Mouse (Mus musculus) liver, embryonic 14.5 days (tissue): ENCODE measurements around the gene Pcbp3. TPM values are rescaled to one million over a fixed set of nuclear protein-coding genes. Genes with fewer than 3 reads are reported as not detected.

Experiments
- ATAC-seq: fragments of 200-750 bp; cut with Nextera tagmentation; 2 replicates; pipeline ENCODE4 v1.8.0; 2017; ENCODE audit warnings: moderate number of reproducible peaks, mild to moderate bottlenecking, moderate library complexity; ENCODE audit not compliant: insufficient read depth
- DNase-seq, 3 experiments: peaks; one replicate each; pipeline ENCODE4 v3.0.0-alpha.2; 2012 to 2013; ENCODE audit warnings: low read depth in 3 of 3, low spot score in 3 of 3
- H3K27ac ChIP-seq: fragments of 300-500 bp; sonication (generic); 2 replicates; pipeline ENCODE4 v1.5.1; 2014; ENCODE audit warnings: moderate library complexity, mild to moderate bottlenecking, control low read depth, inconsistent platforms
- H3K27me3 ChIP-seq: fragments of 300-500 bp; sonication (generic); 2 replicates; pipeline ENCODE4 v1.6.1; 2014; ENCODE audit warnings: mild to moderate bottlenecking, low read length, moderate library complexity; ENCODE audit not compliant: control insufficient read depth, insufficient read depth
- H3K36me3 ChIP-seq: fragments of 300-500 bp; sonication (generic); replicated peaks from 2 replicates; pipeline ENCODE4 v1.6.1; 2014; ENCODE audit warnings: low read depth; ENCODE audit not compliant: control insufficient read depth, insufficient read depth
- H3K4me1 ChIP-seq, 2 experiments: fragments of 200-500 bp in 1 of 2; fragments of 300-500 bp in 1 of 2; sonication (generic) in 1 of 2; replicated peaks; 2 replicates each; pipeline ENCODE4 v1.6.1; 2012 to 2014; ENCODE audit warnings: antibody characterized with exemption in 1 of 2, inconsistent platforms in 1 of 2, low read length in 1 of 2; ENCODE audit not compliant: control insufficient read depth in 2 of 2, insufficient read depth in 2 of 2
- H3K4me2 ChIP-seq: fragments of 300-500 bp; sonication (generic); 2 replicates; pipeline ENCODE4 v1.6.1; 2014; ENCODE audit warnings: low read depth, mild to moderate bottlenecking, control low read depth, moderate library complexity
- H3K4me3 ChIP-seq, 2 experiments: fragments of 200-500 bp in 1 of 2; fragments of 300-500 bp in 1 of 2; sonication (generic) in 1 of 2; 2 replicates each; pipeline ENCODE4 v1.5.1; 2012 to 2014; ENCODE audit warnings: low read depth in 2 of 2, low read length in 2 of 2, mild to moderate bottlenecking in 2 of 2, control low read depth in 1 of 2, inconsistent platforms in 1 of 2, moderate library complexity in 1 of 2; ENCODE audit not compliant: insufficient read depth in 1 of 2
- H3K9ac ChIP-seq: fragments of 300-500 bp; sonication (generic); replicated peaks from 2 replicates; pipeline ENCODE4 v1.6.1; 2014; ENCODE audit warnings: mild to moderate bottlenecking, control low read depth, moderate library complexity
- H3K9me3 ChIP-seq: fragments of 300-500 bp; sonication (generic); 2 replicates; pipeline ENCODE4 v1.6.1; 2016; ENCODE audit warnings: low read length, mixed read lengths; ENCODE audit not compliant: control insufficient read depth
- CTCF ChIP-seq: IDR thresholded peaks from 2 replicates; pipeline ENCODE4 v1.5.1; 2016; ENCODE audit warnings: antibody characterized with exemption, low read depth, control low read depth
- EP300 ChIP-seq: IDR thresholded peaks from 2 replicates; pipeline ENCODE4 v1.6.1; 2016; ENCODE audit warnings: antibody characterized with exemption, low read depth
- WGBS: fragments of 180-500 bp; shearing (Covaris S2); extraction: QIAGEN DNeasy Blood & Tissue Kit; methylation state at CpG from one replicate; pipeline ENCODE4 v1.1.7; 2014; ENCODE audit not compliant: insufficient replicate concordance; 5-methylcytosine and 5-hydroxymethylcytosine counted together
- polyA plus RNA-seq, 2 experiments: library from polyadenylated mRNA; depleted of rRNA in 1 of 2; stranded (reverse) in 1 of 2; unstranded in 1 of 2; fragments of >200 nt; fragmentation: Nextera tagmentation in 1 of 2; extraction: Ambion mirVana in 1 of 2; gene quantifications; 2 replicates each; pipeline versions ENCODE4 v1.2.1 to v1.2.3; 2012 to 2014

The Pcbp3 gene
- polyA plus RNA-seq, 2 experiments = 2.0 to 2.6 TPM

- no peaks in the 10 kb centered on the region for H3K27me3 ChIP-seq
- no peaks in the 10 kb centered on the region for H3K9me3 ChIP-seq
- no peaks in the 10 kb centered on the region for H3K4me1 ChIP-seq
- no peak overlapping the region for H3K4me2 ChIP-seq
- ATAC-seq (no peak), DNase-seq (peak; percentile 3 to 16 (median 9))
- no peak overlapping the region for H3K27ac ChIP-seq
- TF ChIP-seq EP300 (no peak), CTCF (peak; percentile 69)
- no peaks in the 10 kb centered on the region for H3K36me3 ChIP-seq
- WGBS = 13% methylated on average over 11 of the region's 11 CpGs
- no peak overlapping the region for H3K4me3 ChIP-seq
- no peak overlapping the region for H3K9ac ChIP-seq
These were observed 233.3 kb downstream of the Pcbp3 start for GRCm38 (mm10) chr10:76728369-76728768.

- DNase-seq = no peak
- no peak for TF ChIP-seq CTCF
- no peak for TF ChIP-seq EP300
- ATAC-seq = no peak
- no peak overlapping the region for H3K4me3 ChIP-seq
- no peaks in the 10 kb centered on the region for H3K27me3 ChIP-seq
- H3K9ac ChIP-seq = no peak overlapping the region
- no peaks in the 10 kb centered on the region for H3K4me1 ChIP-seq
- 74% methylated on average over 7 of the region's 7 CpGs for WGBS
- no peak overlapping the region for H3K27ac ChIP-seq
- H3K4me2 ChIP-seq = no peak overlapping the region
- no peaks in the 10 kb centered on the region for H3K9me3 ChIP-seq
- H3K36me3 ChIP-seq = no peaks in the 10 kb centered on the region
These were observed 234.4 kb downstream of the Pcbp3 start for GRCm38 (mm10) chr10:76727301-76727700.

DNA sequence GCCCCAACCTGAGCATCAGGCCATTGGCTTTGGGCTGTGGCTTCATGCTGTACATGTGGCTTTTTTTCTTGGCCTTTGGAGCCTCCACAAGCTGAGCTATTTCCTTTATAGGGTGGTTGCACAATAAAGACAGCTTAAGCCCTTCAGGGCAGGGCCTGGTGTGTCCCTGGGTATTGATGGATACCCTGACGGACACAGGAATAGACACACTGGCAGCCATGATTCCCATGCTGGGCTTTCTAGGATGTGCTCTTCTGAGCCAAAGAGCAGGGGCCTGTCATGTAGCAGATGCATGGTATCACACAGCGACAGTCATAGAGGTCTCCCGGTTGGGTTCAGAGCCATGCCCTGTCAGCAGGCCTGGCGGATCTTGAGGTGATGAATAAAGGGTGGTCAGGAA is 234.8 kb downstream of the Pcbp3 start:
- H3K36me3 ChIP-seq = no peaks in the 10 kb centered on the region
- TF ChIP-seq CTCF = no peak
- TF ChIP-seq EP300 = no peak
- no peaks in the 10 kb centered on the region for H3K27me3 ChIP-seq
- H3K4me2 ChIP-seq = no peak overlapping the region
- H3K4me3 ChIP-seq = no peak overlapping the region
- no peak for DNase-seq
- WGBS = 71% methylated on average over 4 of the region's 4 CpGs
- no peaks in the 10 kb centered on the region for H3K4me1 ChIP-seq
- ATAC-seq = no peak
- no peak overlapping the region for H3K27ac ChIP-seq
- no peak overlapping the region for H3K9ac ChIP-seq
- H3K9me3 ChIP-seq = no peaks in the 10 kb centered on the region

GRCm38 (mm10) chr10:76725682-76726285 is 235.9 kb downstream of the Pcbp3 start, which contains the start of gene Col6a1:
Col6a1 (minus strand) TSS chr10:76726168.
- Histone ChIP-seq H3K36me3 (no peaks in the 10 kb centered on the region), H3K9ac (no peak within 1 kb of the TSS), H3K4me1 (no peaks in the 10 kb centered on the region), H3K9me3 (no peaks in the 10 kb centered on the region), H3K27me3 (no peaks in the 10 kb centered on the region), H3K27ac (no peak within 1 kb of the TSS), H3K4me2 (no peak within 1 kb of the TSS), H3K4me3 (peak within 1 kb of the TSS in 1 of 2 experiments; percentile 4; a peak in 1 of 4 replicates)
- WGBS = 29% methylated on average over 9 of the region's 9 CpGs
- DNase-seq (no peak), ATAC-seq (no peak)
- TF ChIP-seq CTCF = no peak
- TF ChIP-seq EP300 = no peak

- DNase-seq (no peak), ATAC-seq (no peak)
- no peaks in the 10 kb centered on the region for H3K36me3 ChIP-seq
- no peaks in the 10 kb centered on the region for H3K9me3 ChIP-seq
- no peak overlapping the region for H3K9ac ChIP-seq
- no peaks in the 10 kb centered on the region for H3K4me1 ChIP-seq
- H3K4me3 ChIP-seq = no peak overlapping the region
- H3K27ac ChIP-seq = no peak overlapping the region
- TF ChIP-seq CTCF = no peak
- no peak for TF ChIP-seq EP300
- H3K4me2 ChIP-seq = no peak overlapping the region
- H3K27me3 ChIP-seq = no peaks in the 10 kb centered on the region
- 63% methylated on average over 2 of the region's 2 CpGs for WGBS
These were observed 236.6 kb downstream of the Pcbp3 start for GRCm38 (mm10) chr10:76725097-76725496.
